Mouse (Mus musculus): ENCODE measurements around the gene Irf2bpl.

DNA sequence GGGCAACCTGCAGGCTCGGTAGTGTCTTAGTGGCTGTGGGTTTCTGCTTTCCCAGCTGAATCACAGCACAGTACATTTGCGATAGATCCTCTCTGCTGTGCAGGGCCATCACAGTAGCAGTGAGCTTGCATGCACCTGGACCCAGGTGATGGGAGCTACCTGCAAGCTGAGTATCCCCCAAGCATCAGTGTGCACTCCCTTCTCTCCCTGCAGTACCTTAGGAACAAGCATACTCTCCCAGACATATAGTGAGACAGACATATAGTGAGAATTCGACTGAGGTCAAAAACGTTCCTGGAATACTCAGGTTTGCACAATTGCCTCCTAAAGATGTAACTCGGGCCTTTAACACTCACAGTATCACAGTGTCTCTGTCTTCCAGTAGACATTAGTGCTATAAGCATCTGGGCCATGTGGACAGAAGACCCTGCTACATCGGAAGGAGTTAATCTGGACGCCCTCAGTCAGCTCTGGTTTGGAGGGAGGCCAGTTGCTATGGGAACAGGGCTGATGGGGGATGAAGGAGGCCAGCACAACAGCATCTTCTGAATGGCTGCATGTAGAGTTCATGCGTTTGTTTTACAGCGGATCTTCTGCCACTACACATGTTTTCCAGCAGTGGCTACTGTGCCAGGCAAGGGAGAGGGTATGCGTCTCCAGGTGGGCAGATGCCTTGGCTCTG is 34.5 kb downstream of the Irf2bpl start:
- TF ChIP-seq POLR2A (IDR thresholded peaks at IDR 0.05; ENCODE audit: extremely low read depth, insufficient read depth, low read length): no peak
- TF ChIP-seq CTCF (IDR thresholded peaks at IDR 0.05; ENCODE audit: low read depth, low read length): no peak
